In the genomic region with DNA sequence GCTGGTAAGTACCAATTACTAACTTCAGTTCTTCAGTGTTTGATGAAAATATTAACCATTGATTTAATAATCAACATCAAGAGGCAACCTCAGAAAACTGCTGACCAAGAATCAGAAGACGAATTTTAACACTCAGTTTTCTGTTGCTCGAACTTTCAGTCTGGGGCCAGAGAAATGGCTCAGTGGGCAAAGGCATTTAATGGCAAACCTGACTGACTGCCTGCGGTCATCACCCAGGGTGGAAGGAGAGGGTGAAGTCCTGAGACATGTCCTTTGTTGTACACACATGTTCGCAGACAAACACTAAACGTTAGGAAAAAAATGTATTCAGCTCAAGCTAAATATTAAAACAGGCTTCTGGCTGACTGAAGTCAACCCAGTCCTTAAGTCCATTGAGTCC, we compare ENCODE assay signal across 15 mouse cellular contexts.
"Had no signal": no experiment of that assay in that cellular context is flagged by ENCODE, and none has a peak within 500 bp of the region (broad histone marks: within the 10 kb centered on the region; RNA-seq: fewer than 3 reads in every experiment).

No protein-coding gene starts in this region.

- H3K27me3 ChIP-seq: neural tube, embryonic 15.5 days; stomach, embryonic 15.5 days had no signal

- DNase-seq: retina, postnatal 1 day; right cerebral cortex, adult 18-20 months; right cerebral cortex, postnatal 14 days; right cerebral cortex, postnatal 25 days; right cerebral cortex, postnatal 4 days; spleen, adult 18-20 months; thymus, adult 18-20 months; thymus, adult 2 months; thymus, postnatal 14 days; thymus, postnatal 25 days; thymus, postnatal 36 days; thymus, postnatal 4 days had no signal

- H3K27ac ChIP-seq: neural tube, embryonic 15.5 days; stomach, embryonic 15.5 days; stomach, postnatal 0 days had no signal

- H3K36me3 ChIP-seq: neural tube, embryonic 15.5 days; stomach, embryonic 15.5 days had no signal

- H3K4me2 ChIP-seq: neural tube, embryonic 15.5 days; stomach, embryonic 15.5 days had no signal

- H3K9me3 ChIP-seq: neural tube, embryonic 15.5 days; stomach, embryonic 15.5 days had no signal

- H3K4me3 ChIP-seq: neural tube, embryonic 15.5 days; stomach, embryonic 15.5 days had no signal

- H3K9ac ChIP-seq: neural tube, embryonic 15.5 days; stomach, embryonic 15.5 days had no signal
